Mouse (Mus musculus) kidney, adult 18-20 months (tissue): ENCODE data around the gene Magix.
A peak's percentile ranks its signal among the peaks of the same experiment; 100 is the strongest.
"Not testable (repeated sequence)": the region's sequence is repeated elsewhere in the genome, so short reads cannot be mapped to it uniquely, and the experiment has no call there.

Source experiments
- DNase-seq: peaks from one replicate; pipeline ENCODE4 v3.0.0; 2021

The Magix gene

GRCm38 (mm10) chrX:7680864-7681263 is at the start of gene Magix:
Magix (minus strand) TSS chrX:7681251.
- peak; percentile 68 for DNase-seq

GRCm38 (mm10) chrX:7728922-7729265 is 47.8 kb upstream of the Magix start:
- DNase-seq = no peak

- DNase-seq = peak; percentile 71
Measured at GRCm38 (mm10) chrX:7728215-7728921, 47.3 kb upstream of the Magix start, which contains the start of gene Praf2. Praf2 (plus strand) TSS chrX:7728439.

- no peak for DNase-seq
Measured at GRCm38 (mm10) chrX:7727176-7727575, 46.1 kb upstream of the Magix start.

GRCm38 (mm10) chrX:7725841-7726240 is 44.8 kb upstream of the Magix start:
- DNase-seq = no peak

GRCm38 (mm10) chrX:7724135-7724534 is 43.1 kb upstream of the Magix start:
- DNase-seq = no peak

- no peak for DNase-seq
Measured at GRCm38 (mm10) chrX:7722691-7723090, 41.6 kb upstream of the Magix start.

- DNase-seq = no peak
Measured at GRCm38 (mm10) chrX:7722282-7722611, 41.2 kb upstream of the Magix start.

GRCm38 (mm10) chrX:7721514-7722281 is 40.6 kb upstream of the Magix start, which contains the start of gene Gm45208:
Gm45208 (plus strand) TSS chrX:7722245.
- peak; percentile 79 for DNase-seq

GRCm38 (mm10) chrX:7716058-7716457 is 35.0 kb upstream of the Magix start:
- DNase-seq = not testable (repeated sequence)

GRCm38 (mm10) chrX:7714135-7714899 is 33.3 kb upstream of the Magix start, which contains the start of gene Wdr45:
Wdr45 (plus strand) TSS chrX:7714333.
- DNase-seq = peak; percentile 91

- DNase-seq = not testable (repeated sequence)
Measured at GRCm38 (mm10) chrX:7713764-7714134, 32.7 kb upstream of the Magix start.

GRCm38 (mm10) chrX:7696954-7697381 is 15.9 kb upstream of the Magix start, which contains the start of gene Gpkow:
Gpkow (plus strand) TSS chrX:7697131.
- DNase-seq = peak; percentile 82

- no peak for DNase-seq
Measured at GRCm38 (mm10) chrX:7696520-7696919, 15.5 kb upstream of the Magix start.

GRCm38 (mm10) chrX:7692862-7693261 is 11.8 kb upstream of the Magix start:
- peak; percentile 36 for DNase-seq

GRCm38 (mm10) chrX:7690486-7690885 is 9.4 kb upstream of the Magix start:
- no peak for DNase-seq

- no peak for DNase-seq
Measured at GRCm38 (mm10) chrX:7688321-7688720, 7.3 kb upstream of the Magix start.

GRCm38 (mm10) chrX:7680057-7680412 is 1.0 kb downstream of the Magix start:
- DNase-seq = no peak

GRCm38 (mm10) chrX:7679405-7680056 is 1.5 kb downstream of the Magix start:
- DNase-seq = peak; percentile 93

- DNase-seq = no peak
Measured at GRCm38 (mm10) chrX:7678986-7679385, 2.1 kb downstream of the Magix start.

GRCm38 (mm10) chrX:7675001-7675380 is 6.1 kb downstream of the Magix start:
- no peak for DNase-seq

- DNase-seq = peak; percentile 21
Measured at GRCm38 (mm10) chrX:7674284-7675000, 6.6 kb downstream of the Magix start.
